Mouse (Mus musculus): Measurements from ENCODE around the gene Ms4a4b.

DNA sequence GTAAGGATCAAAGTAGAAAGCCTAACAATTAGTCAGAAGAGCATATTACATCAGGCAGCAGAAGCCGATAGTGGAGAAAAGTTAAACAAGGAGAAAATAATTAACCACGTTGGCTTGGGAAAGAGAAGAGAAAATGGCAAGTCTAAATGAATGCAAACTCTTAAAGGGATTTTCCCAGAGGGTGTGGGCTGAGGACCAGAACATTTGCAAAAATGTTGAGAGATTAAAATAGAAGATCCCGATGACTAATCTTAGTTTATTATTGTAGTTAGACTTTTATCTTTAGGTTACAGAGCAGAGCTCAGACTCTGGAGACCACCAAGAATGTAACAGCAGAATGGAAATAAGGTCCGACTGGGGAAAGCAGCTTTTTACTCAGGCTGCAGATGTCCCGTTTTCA, 23.1 kb downstream of the Ms4a4b start:
- TF ChIP-seq CTCF (IDR thresholded peaks at IDR 0.05; ENCODE audit: control insufficient read depth, insufficient read depth, low read length) (no peak), POLR2A (IDR thresholded peaks at IDR 0.05; ENCODE audit: borderline replicate concordance, control insufficient read depth, low read depth, low read length) (no peak)

Measured in bone marrow, adult 2 months (tissue).